Mouse (Mus musculus): ENCODE measurements at regions not wholly inside any gene's neighbourhood (a gene's known extent, or its start where the extent isn't known, plus 50 kb on each side); places are given as distances from the start of the nearest gene placed in this dataset.

DNA sequence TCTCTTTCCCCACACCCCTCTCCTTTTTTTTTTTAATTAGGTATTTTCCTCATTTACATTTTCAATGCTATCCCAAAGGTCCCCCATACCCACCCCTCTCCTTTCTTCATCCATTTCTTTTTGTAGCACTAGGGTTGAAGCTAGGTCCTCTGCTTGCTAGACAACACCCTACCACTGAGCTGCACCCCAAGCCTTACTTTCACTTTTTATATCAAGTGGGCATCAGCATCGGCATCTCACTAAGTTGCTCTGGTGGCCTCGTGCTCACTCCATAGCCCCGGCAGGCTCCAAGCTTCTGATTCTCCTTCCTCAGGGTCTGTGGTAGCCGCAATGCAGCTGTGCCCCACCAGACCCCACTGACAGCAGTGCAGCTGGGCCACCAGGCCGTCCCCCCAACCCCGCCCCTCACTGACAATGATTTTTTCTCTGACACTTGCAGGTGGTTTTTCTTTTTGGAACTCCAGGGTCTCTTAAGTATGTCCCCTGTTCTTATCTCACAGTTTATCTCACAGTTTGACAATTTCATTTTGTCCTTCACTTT lies 77.5 kb downstream of the Nufip1 start:
- H3K4me1 ChIP-seq (ENCODE audit: insufficient read depth): no peaks in the 10 kb centered on the region
- H3K9ac ChIP-seq: no peak overlapping the region
- no peaks in the 10 kb centered on the region for H3K36me3 ChIP-seq (ENCODE audit: insufficient read depth)
- no peaks in the 10 kb centered on the region for H3K9me3 ChIP-seq (ENCODE audit: low read length)
- H3K27me3 ChIP-seq (ENCODE audit: insufficient read depth, low read length): no peaks in the 10 kb centered on the region
- ATAC-seq (no peak), DNase-seq (no peak)
- no peak for TF ChIP-seq CTCF (IDR thresholded peaks at IDR 0.05; ENCODE audit: low read depth)
- no peak overlapping the region for H3K4me2 ChIP-seq (ENCODE audit: low read depth)
- no peak overlapping the region for H3K27ac ChIP-seq (ENCODE audit: low read depth, low read length)
- WGBS: 89% methylated on average over 6 of the region's 6 CpGs
- no peak overlapping the region for H3K4me3 ChIP-seq (ENCODE audit: low read depth, low read length)

DNA sequence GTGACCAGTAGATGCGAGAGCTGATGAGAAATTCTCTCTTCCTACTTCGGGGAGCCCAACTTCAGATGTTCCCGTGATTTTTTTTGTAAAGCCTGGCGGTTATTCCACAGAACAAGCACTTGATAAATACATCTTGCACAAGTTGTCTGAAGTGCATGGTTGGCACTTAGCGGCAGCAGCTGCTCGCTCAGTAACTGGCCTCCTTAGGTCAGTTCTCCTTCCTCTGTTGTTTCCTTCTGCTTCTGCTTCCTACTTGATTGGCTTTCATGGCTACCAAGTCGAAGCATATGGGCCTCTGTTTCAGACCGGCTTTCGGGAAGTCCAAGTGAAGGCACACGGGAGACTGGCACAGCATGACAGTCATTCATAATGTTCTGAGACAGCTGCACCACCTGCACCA lies 84.6 kb downstream of the Nufip1 start:
- DNase-seq (no peak), ATAC-seq (no peak)
- no peaks in the 10 kb centered on the region for H3K9me3 ChIP-seq (ENCODE audit: low read length)
- no peak for TF ChIP-seq CTCF (IDR thresholded peaks at IDR 0.05; ENCODE audit: low read depth)
- no peaks in the 10 kb centered on the region for H3K4me1 ChIP-seq (ENCODE audit: insufficient read depth)
- no peaks in the 10 kb centered on the region for H3K36me3 ChIP-seq (ENCODE audit: insufficient read depth)
- no peak overlapping the region for H3K4me3 ChIP-seq (ENCODE audit: low read depth, low read length)
- H3K27me3 ChIP-seq (ENCODE audit: insufficient read depth, low read length): no peaks in the 10 kb centered on the region
- H3K9ac ChIP-seq: no peak overlapping the region
- no peak overlapping the region for H3K4me2 ChIP-seq (ENCODE audit: low read depth)
- no peak overlapping the region for H3K27ac ChIP-seq (ENCODE audit: low read depth, low read length)
- 78% methylated on average over 10 of the region's 10 CpGs for WGBS

DNA sequence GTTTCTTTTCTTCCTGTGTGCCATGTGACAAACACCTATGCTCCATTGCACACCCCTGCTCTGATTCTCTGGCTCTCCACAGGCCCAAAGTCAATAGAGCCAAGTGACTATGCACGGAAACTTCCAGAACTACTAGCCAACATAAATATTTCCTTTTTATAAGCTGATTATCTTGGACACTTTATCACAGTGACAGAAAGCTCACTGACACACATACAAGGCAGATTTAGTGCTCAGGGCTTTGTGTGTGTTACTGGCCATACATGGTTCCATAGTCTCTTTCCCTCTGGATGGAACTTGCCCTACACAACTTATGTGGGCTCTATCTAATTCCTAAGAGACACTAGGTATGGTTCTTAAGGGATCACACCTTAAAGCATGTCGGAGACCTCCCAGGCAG lies 86.7 kb downstream of the Nufip1 start:
- DNase-seq (no peak), ATAC-seq (no peak)
- Histone ChIP-seq H3K4me2 (ENCODE audit: low read depth) (no peak overlapping the region), H3K27me3 (ENCODE audit: insufficient read depth, low read length) (no peaks in the 10 kb centered on the region), H3K36me3 (ENCODE audit: insufficient read depth) (no peaks in the 10 kb centered on the region), H3K9ac (no peak overlapping the region), H3K4me3 (ENCODE audit: low read depth, low read length) (no peak overlapping the region), H3K27ac (ENCODE audit: low read depth, low read length) (no peak overlapping the region), H3K9me3 (ENCODE audit: low read length) (no peaks in the 10 kb centered on the region), H3K4me1 (ENCODE audit: insufficient read depth) (no peaks in the 10 kb centered on the region)
- TF ChIP-seq CTCF (IDR thresholded peaks at IDR 0.05; ENCODE audit: low read depth): no peak
- 90% methylated on average over 2 of the region's 2 CpGs for WGBS

GRCm38 (mm10) chr14:76198406-76198805 lies 87.7 kb downstream of the Nufip1 start:
- TF ChIP-seq CTCF (IDR thresholded peaks at IDR 0.05; ENCODE audit: low read depth): no peak
- ATAC-seq (no peak), DNase-seq (no peak)
- no peak overlapping the region for H3K4me3 ChIP-seq (ENCODE audit: low read depth, low read length)
- WGBS: 69% methylated on average over 5 of the region's 5 CpGs
- no peak overlapping the region for H3K27ac ChIP-seq (ENCODE audit: low read depth, low read length)
- no peak overlapping the region for H3K4me2 ChIP-seq (ENCODE audit: low read depth)
- no peaks in the 10 kb centered on the region for H3K36me3 ChIP-seq (ENCODE audit: insufficient read depth)
- no peak overlapping the region for H3K9ac ChIP-seq
- H3K9me3 ChIP-seq (ENCODE audit: low read length): no peaks in the 10 kb centered on the region
- H3K4me1 ChIP-seq (ENCODE audit: insufficient read depth): no peaks in the 10 kb centered on the region
- H3K27me3 ChIP-seq (ENCODE audit: insufficient read depth, low read length): no peaks in the 10 kb centered on the region

DNA sequence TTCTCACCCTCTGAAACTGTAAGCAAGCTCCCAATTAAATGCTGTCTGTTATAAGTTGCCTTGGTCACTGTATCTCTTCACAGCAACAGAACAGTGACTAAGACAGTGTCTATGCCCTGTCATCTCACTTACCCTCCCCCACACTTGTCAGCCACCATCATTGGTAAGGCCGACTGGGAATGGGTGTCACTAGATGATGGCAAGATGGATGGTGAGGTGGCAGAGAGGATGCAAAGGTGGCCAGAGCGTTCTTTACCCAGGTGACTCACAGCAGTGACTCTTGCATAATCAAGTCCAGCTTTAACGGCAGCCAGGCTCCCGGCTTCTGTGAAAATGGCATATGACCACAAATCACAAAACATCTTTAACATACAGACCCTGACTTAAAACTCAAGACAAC lies 91.9 kb downstream of the Nufip1 start:
- DNase-seq: no peak

GRCm38 (mm10) chr14:76203135-76203534 lies 92.4 kb downstream of the Nufip1 start:
- Histone ChIP-seq H3K9ac (no peak overlapping the region), H3K4me1 (ENCODE audit: insufficient read depth) (no peaks in the 10 kb centered on the region), H3K27me3 (ENCODE audit: insufficient read depth, low read length) (no peaks in the 10 kb centered on the region), H3K9me3 (ENCODE audit: low read length) (no peaks in the 10 kb centered on the region), H3K27ac (ENCODE audit: low read depth, low read length) (no peak overlapping the region), H3K4me2 (ENCODE audit: low read depth) (no peak overlapping the region), H3K36me3 (ENCODE audit: insufficient read depth) (no peaks in the 10 kb centered on the region), H3K4me3 (ENCODE audit: low read depth, low read length) (no peak overlapping the region)
- ATAC-seq (no peak), DNase-seq (no peak)
- WGBS: 75% methylated on average over 1 of the region's 1 CpGs
- TF ChIP-seq CTCF (IDR thresholded peaks at IDR 0.05; ENCODE audit: low read depth): no peak

More for the DNA sequence above, 91.9 kb downstream of the Nufip1 start:
- no peak overlapping the region for H3K4me2 ChIP-seq (ENCODE audit: low read depth)
- ATAC-seq: no peak
- no peaks in the 10 kb centered on the region for H3K36me3 ChIP-seq (ENCODE audit: insufficient read depth)
- no peaks in the 10 kb centered on the region for H3K4me1 ChIP-seq (ENCODE audit: insufficient read depth)
- no peak overlapping the region for H3K27ac ChIP-seq (ENCODE audit: low read depth, low read length)
- no peak overlapping the region for H3K9ac ChIP-seq
- WGBS: 94% methylated on average over 4 of the region's 4 CpGs
- no peaks in the 10 kb centered on the region for H3K27me3 ChIP-seq (ENCODE audit: insufficient read depth, low read length)
- H3K4me3 ChIP-seq (ENCODE audit: low read depth, low read length): no peak overlapping the region
- H3K9me3 ChIP-seq (ENCODE audit: low read length): no peaks in the 10 kb centered on the region
- no peak for TF ChIP-seq CTCF (IDR thresholded peaks at IDR 0.05; ENCODE audit: low read depth)

DNA sequence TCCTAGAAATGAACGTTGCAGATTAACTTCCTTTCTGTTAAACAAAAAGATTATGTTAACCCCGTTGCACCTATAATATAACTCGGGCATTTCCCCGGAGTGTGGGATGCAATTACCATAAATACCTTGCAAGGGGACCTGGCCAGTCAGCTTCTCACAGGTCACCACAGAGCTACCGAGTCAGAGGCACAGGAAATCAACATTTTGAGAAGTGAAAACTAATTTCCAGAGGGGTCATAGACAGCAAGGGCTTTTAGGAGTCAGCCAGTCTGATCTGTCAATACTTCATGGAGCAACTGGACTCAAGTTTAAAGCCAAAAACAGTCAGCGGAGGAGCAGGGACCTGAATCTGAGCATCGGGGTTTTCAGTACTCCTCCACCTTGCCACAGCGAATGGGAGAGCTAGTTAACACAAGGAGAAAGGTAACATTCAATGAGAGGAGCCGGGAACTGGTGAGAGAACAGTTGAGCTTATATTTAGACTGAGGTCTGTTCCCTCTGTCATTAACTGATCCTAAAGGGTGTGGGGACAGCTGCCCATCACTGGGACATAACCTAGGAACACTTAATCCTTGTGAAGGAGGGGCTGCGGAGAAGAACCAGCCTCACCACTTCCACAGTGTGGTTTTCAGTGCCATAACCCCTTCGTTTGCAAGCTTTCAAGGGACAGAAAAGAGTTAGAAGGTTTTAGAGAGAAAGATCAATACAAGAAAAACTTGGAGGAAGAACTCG lies 105.9 kb downstream of the Nufip1 start:
- ATAC-seq (no peak), DNase-seq (no peak)
- Histone ChIP-seq H3K4me1 (ENCODE audit: insufficient read depth) (no peaks in the 10 kb centered on the region), H3K4me2 (ENCODE audit: low read depth) (no peak overlapping the region), H3K27ac (ENCODE audit: low read depth, low read length) (no peak overlapping the region), H3K4me3 (ENCODE audit: low read depth, low read length) (no peak overlapping the region), H3K9me3 (ENCODE audit: low read length) (no peaks in the 10 kb centered on the region), H3K9ac (no peak overlapping the region), H3K36me3 (ENCODE audit: insufficient read depth) (no peaks in the 10 kb centered on the region), H3K27me3 (ENCODE audit: insufficient read depth, low read length) (no peaks in the 10 kb centered on the region)
- no peak for TF ChIP-seq CTCF (IDR thresholded peaks at IDR 0.05; ENCODE audit: low read depth)
- 79% methylated on average over 12 of the region's 12 CpGs for WGBS
